Mouse (Mus musculus) adrenal gland, postnatal 14 days (tissue): ENCODE measurements at regions not wholly inside any gene's neighbourhood (a gene's known extent, or its start where the extent isn't known, plus 50 kb on each side); places are given as distances from the start of the nearest gene placed in this dataset.
"Not testable (repeated sequence)": the region's sequence is repeated elsewhere in the genome, so short reads cannot be mapped to it uniquely, and the experiment has no call there.

ENCODE experiments used
- DNase-seq: peaks from one replicate; pipeline ENCODE4 v3.0.0; 2021; ENCODE audit warnings: mixed read lengths

DNA sequence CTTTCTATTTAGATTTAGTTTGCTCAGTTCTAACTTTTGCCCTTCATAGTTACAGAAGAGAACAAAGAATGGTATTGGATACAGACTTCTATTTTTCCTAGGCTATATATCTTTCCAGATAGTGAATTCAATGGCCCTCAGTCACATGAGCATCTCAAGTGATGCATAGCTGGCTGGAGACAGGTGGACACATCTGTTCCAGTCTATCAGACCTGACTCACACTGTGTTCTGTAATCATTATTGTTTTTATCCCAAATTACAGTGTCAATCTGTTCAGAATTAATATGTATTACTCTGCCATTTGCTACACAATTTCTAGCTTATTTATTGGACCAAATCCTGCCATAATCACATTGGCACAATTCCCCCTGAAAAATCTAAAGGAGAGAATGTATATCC lies 298.0 kb upstream of the Foxg1 start:
- DNase-seq: no peak

DNA sequence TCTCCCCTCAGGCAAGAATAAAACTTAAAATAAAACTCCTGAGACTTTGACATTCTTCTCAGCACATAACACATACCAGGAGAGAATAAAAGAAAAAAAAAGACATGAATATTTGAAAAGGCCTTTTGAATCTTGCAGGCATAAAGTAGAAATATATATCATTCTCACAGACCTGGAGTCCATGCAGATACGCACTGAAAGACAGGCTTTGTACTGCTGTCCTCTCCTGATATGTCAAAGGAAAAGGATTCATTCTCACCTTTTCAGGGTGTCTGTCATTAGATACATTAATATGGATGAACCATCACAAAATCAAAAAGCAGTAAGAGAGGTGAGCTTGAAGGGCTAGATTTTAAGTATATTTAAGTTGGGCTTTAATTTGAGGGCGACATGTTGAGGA lies 296.4 kb upstream of the Foxg1 start:
- DNase-seq: no peak

DNA sequence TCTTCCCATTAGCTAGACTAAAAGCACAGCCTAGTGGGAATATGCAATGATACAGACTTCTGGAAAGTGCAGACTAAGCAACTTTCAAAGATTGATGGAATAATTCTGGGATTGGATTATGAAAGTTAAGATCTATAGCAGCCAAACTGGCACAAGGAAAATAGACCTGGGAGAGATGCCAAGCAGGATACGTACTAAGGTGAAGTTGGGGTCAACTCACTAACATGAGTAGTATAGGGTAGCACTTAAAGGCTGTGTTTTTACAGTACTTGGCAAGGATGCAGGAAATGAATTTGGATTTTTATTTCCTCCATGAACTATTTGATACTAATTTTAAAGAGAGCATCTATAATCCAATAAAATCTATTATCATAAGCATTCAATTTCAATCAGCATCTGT lies 292.3 kb upstream of the Foxg1 start:
- DNase-seq: no peak

DNA sequence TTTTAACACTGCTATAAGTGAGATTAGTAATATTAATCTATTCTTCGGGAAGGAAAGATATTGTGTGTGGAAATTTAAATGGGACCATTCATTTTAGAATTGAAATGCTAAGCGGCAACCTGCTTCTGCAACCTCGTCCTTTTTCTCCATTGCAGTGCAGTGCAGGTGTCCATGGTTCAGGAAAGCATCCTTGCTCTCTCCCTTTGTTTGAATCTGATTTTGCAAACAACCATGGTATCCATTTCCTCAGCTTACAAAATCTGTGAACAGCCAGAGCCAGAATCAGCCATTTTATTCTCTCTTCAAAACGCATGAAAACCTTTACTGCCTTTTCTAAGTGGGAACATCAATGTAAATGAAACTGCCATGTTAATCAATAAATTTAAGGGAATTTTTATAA lies 276.5 kb upstream of the Foxg1 start:
- no peak for DNase-seq

DNA sequence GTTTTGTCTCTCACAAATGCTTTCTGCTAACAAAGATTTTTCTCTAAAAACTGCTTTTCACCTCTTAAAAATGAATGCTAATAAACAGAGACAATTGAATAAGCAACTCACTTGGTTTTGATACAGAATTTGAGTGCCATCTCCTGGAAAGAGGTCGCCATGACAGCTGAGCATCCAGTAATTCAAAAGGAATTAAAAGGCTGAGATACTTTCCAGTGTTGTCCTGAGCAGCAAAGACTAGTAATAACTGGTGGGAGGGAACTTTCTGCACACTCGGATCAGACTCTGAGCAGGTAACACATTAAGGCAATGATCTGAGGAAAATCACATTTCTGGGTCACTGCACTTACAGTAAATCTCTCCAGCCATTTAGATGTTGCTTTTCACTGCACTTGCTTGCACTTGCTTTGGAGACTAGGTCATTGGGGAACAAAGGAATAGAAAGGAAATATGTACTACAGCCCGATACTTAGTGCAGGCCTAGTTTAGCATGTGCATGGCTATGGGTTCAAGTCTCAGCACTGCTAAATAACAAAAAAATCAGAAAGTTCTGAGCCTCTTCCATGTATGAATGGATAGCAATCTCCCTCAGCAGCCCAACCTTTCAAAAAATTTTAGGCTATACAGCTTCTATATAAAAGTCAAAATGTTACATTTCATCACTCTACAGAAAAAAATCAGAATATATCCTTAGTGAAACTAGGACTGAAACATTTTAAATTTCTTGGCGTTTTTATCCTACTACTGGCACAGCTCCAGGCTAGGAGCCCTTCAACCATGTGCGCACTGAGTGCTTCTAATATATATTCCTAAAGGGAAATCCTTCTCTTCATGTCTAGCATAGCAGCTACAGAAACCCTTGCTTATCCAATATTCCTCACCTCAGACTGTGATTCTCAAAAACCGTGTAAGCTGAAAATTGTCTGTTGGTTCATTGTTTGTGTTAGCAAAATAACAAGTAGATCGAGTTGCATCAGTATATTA lies 275.8 kb upstream of the Foxg1 start:
- peak; percentile 4 for DNase-seq

DNA sequence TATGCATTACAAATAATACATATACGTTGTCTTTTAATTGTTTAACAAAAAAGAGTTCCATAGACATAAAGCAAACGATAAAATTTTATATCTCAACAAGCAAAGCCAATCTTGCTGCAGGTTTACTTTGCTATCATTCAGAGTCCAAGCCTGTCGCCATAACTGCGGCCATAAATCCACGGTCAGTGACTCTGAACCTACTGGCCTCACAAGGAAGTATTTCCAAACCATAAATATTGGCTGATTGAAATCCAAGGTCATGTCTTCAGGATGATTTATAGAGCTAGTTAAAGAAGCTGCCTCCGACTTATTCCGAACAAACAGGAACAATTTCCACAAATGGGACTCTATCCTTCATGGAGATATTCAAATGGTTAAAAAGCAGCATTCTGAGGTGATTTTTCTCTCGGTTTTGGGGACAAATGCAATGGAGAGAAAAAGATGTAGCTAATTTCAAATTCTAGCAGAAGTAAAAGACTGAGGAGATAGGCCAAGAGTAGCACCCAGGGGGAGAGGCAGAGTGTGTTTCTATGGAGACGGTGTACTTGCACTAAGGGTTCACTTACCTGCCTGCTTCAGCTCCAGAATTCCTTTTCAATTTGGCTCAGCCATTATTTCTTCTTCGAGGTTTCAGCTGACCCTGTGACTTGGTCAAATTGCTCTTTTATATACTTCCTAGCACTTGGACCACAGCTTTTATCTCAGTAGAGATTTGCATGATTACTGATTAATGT lies 274.9 kb upstream of the Foxg1 start:
- DNase-seq: no peak

DNA sequence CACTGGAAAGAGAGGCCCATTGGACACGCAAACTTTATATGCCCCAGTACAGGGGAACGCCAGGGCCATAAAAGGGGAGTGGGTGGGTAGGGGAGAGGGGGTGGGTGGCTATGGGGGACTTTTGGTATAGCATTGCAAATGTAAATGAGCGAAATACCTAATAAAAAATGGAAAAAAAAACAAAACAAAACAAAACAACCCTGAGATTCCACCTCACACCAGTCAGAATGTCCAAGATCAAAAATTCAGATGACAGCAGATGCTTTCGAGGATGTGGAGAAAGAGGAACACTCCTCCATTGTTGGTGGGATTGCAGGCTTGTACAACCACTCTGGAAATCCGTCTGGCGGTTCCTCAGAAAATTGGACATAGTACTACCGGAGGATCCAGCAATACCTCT lies 251.4 kb upstream of the Foxg1 start:
- not testable (repeated sequence) for DNase-seq

DNA sequence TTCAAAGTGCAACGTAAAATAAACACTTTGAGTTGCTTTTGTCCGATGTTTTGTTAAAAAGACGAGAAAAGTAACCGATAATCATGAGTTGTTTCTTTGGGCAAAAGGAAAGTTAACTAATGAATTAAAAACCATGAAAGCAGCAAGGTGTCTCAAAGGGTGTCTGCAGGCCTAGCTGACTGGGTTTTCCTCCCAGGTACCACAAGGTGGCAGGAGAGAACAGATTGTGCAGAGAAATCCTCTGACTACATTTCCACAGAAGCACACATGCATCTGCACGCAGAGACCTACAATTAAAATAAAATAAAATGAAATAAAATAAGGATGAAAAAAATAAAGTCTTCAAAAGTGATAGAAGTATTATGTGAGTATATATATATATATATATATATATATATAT lies 212.4 kb upstream of the Foxg1 start:
- peak; percentile 12 for DNase-seq

DNA sequence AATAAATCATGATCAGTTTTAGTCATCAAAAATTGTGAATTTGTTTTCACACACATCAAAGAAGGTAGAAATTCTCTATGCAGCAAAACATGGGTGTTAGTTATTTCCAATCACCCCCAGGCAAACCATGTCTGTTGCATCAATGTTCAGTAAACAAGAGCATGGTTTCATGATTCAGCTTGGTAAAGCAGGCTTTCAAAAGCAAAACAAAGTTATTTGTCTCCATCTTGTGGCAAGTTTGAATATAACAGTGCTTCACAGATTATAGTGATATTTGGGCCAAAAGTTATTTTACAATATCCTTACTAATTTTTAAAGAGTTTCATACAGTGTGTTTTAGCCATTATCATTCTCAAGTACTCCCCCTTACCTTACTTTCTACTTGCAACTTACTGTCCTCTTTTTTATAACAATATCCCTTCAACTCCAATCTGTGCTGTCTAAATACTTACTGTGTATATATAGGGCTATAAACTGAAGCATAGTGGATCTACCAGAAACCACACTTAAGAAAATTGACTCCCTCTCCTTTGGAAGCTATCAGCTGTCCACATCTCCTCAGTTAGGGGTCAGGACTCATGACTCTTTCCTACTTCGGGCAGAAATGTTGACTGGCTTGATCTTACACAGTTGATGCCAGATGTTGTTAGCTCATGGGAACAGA lies 211.3 kb upstream of the Foxg1 start:
- DNase-seq: no peak

DNA sequence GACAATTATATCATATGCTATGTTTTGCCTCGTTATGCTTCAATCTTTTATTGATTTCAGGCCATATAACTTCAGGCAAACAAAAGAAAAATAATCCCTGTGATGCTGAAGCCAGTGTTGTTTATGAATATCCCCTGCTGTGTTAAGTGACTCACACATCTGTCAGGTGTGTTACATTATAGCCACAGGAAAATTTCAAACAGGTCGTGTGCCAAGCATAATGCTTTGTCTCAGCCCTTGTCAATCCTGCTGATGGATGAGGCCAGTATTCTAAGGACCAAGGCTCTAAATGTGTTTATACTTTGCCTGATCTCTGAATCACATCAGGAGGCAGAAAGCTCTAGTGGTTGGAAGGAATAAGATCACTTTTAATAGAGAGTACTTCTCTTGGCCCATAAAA lies 191.1 kb upstream of the Foxg1 start:
- DNase-seq: no peak

DNA sequence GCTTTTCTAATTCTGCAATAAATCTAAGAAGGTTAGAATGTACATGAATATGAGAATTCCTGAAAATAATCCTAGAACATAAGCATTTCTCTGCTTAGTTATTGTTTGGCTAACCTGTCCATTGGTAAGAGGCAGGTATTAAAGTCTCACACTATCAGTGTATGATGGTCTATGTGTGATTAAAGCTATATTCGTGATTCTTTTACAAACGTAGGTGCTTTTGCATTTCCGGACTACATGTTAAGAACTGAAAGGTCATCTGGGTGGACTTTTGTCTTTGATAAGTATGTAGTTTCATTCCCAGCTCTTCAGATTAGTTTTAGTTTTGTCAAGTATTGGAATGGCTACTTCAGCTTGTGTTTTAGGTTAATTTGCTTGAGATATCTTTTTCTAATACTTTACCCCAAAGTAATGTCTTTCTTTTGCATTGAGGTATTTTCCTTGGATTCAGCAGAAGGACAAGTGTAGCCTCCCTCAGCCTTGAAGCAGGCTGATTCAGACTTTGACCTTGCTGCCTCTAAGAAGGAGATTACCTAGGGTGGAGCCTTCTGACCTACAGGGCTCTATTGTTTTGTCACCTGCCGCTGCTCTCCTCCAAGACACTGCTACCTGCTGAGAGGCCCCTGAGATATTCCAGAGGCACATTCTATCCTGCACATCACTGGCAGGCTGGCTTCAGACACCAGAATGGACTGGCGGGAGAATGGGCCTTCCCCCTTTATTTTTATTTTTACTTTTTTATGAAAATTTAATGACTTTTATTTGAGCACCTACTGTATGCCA lies 148.7 kb upstream of the Foxg1 start:
- no peak for DNase-seq
